20 mouse cellular contexts compared by ENCODE assay signal in the genomic region with DNA sequence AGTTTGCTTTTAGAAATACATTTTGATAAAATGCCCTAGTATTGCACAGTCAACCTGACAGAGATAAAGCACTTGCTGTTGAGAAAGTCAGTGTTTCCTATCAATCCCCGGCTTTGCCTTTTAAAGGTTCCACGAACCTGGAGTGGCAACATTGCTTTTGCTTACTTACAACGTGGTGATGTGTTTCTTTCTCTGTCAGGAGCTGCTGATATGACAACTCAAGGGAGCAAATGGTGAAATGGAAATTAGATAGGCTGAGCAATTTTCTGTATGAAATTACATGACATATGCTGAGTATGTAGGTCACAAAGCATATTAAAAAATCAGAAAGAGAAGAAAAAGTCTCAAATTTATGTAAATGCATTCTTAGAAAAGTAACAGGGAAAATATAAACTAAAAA.
"Had no signal": no experiment of that assay in that cellular context is flagged by ENCODE, and none has a peak within 500 bp of the region (broad histone marks: within the 10 kb centered on the region; RNA-seq: fewer than 3 reads in every experiment).

No protein-coding gene starts in this region.

- H3K27ac ChIP-seq: kidney, embryonic 15.5 days; limb, embryonic 12.5 days; limb, embryonic 15.5 days; liver, embryonic 14.5 days; macrophage; neural tube, embryonic 13.5 days; stomach, embryonic 15.5 days had no signal

- H3K36me3 ChIP-seq: kidney, embryonic 15.5 days; limb, embryonic 12.5 days; limb, embryonic 15.5 days; neural tube, embryonic 13.5 days; stomach, embryonic 15.5 days had no signal

- H3K4me3 ChIP-seq: kidney, embryonic 15.5 days; limb, embryonic 12.5 days; limb, embryonic 15.5 days; neural tube, embryonic 13.5 days; stomach, embryonic 15.5 days had no signal

- H3K9me3 ChIP-seq: kidney, embryonic 15.5 days; limb, embryonic 12.5 days; limb, embryonic 15.5 days; neural tube, embryonic 13.5 days; stomach, embryonic 15.5 days had no signal

- H3K27me3 ChIP-seq: kidney, embryonic 15.5 days; limb, embryonic 12.5 days; limb, embryonic 15.5 days; neural tube, embryonic 13.5 days; stomach, embryonic 15.5 days had no signal

- H3K9ac ChIP-seq: kidney, embryonic 15.5 days; limb, embryonic 12.5 days; limb, embryonic 15.5 days; liver, embryonic 14.5 days; liver, postnatal 0 days; lung, embryonic 14.5 days; neural tube, embryonic 13.5 days; stomach, embryonic 15.5 days had no signal

- DNase-seq: kidney, adult 8-10 months; kidney, postnatal 10 days; kidney, postnatal 36 days; layer of hippocampus, postnatal 36 days; left cerebral cortex, postnatal 4 days; liver, postnatal 0 days; lung, embryonic 14.5 days; retina, postnatal 1 day; right cerebral cortex, postnatal 25 days; spleen, adult 18-20 months; thymus, postnatal 25 days had no signal

- ATAC-seq: liver, postnatal 0 days; lung, postnatal 0 days had no signal

- H3K4me2 ChIP-seq: kidney, embryonic 15.5 days; limb, embryonic 12.5 days; limb, embryonic 15.5 days; liver, embryonic 11.5 days; lung, embryonic 14.5 days; neural tube, embryonic 13.5 days; stomach, embryonic 15.5 days had no signal

- H3K4me1 ChIP-seq: kidney, embryonic 15.5 days; limb, embryonic 12.5 days; limb, embryonic 15.5 days; neural tube, embryonic 13.5 days; stomach, embryonic 15.5 days had no signal
